Mouse (Mus musculus) G1E (cell line): ENCODE data around the gene Prrg2. TPM values are rescaled to one million over a fixed set of nuclear protein-coding genes. Genes with fewer than 3 reads are reported as not detected.
A peak's percentile ranks its signal among the peaks of the same experiment; 100 is the strongest.
"Not testable (repeated sequence)": the region's sequence is repeated elsewhere in the genome, so short reads cannot be mapped to it uniquely, and the experiment has no call there.

Source experiments
- ATAC-seq: 2 replicates; pipeline ENCODE4 v1.8.0; 2016; ENCODE audit warnings: mild to moderate bottlenecking; ENCODE audit not compliant: insufficient number of reproducible peaks, poor library complexity, low FRiP score, severe bottlenecking; ENCODE audit errors: extremely low read depth
- DNase-seq: peaks from one replicate; pipeline ENCODE4 v3.0.0; 2012; ENCODE audit warnings: low spot score
- H3K27me3 ChIP-seq: 2 replicates; pipeline ENCODE4 v1.6.1; 2012; ENCODE audit warnings: mild to moderate bottlenecking, low read length, inconsistent platforms; ENCODE audit not compliant: insufficient read depth
- H3K36me3 ChIP-seq: replicated peaks from 2 replicates; pipeline ENCODE3; 2012; ENCODE audit warnings: mild to moderate bottlenecking, inconsistent platforms
- H3K4me1 ChIP-seq: 2 replicates; pipeline ENCODE4 v1.6.1; 2012; ENCODE audit warnings: low read depth, low read length, inconsistent platforms, mixed read lengths; ENCODE audit not compliant: insufficient read depth
- H3K4me3 ChIP-seq: 2 replicates; pipeline ENCODE4 v1.5.1; 2012; ENCODE audit warnings: low read depth, mild to moderate bottlenecking, inconsistent platforms, low read length, moderate library complexity, mixed read lengths
- H3K9me3 ChIP-seq: replicated peaks from 2 replicates; pipeline ENCODE4 v1.6.1; 2012; ENCODE audit warnings: inconsistent platforms
- CTCF ChIP-seq: IDR thresholded peaks from 2 replicates; pipeline ENCODE4 v1.5.1; 2012; ENCODE audit warnings: low read depth, low read length, inconsistent platforms, mixed read lengths
- GATA1 ChIP-seq: IDR thresholded peaks from 2 replicates; pipeline ENCODE4 v1.6.1; 2012; ENCODE audit warnings: borderline replicate concordance, low read length, inconsistent platforms, mixed read lengths
- GATA2 ChIP-seq: IDR thresholded peaks from 2 replicates; pipeline ENCODE4 v1.6.1; 2012; ENCODE audit warnings: low read depth, low read length, inconsistent platforms, borderline replicate concordance
- POLR2AphosphoS5 ChIP-seq: IDR thresholded peaks from 2 replicates; pipeline ENCODE4 v1.6.1; 2012; ENCODE audit warnings: low read depth, low read length, inconsistent platforms; ENCODE audit not compliant: insufficient replicate concordance
- TAL1 ChIP-seq: conservative IDR thresholded peaks from 2 replicates; pipeline ENCODE4 v1.6.1; 2012; ENCODE audit warnings: low read depth, low read length, inconsistent platforms, mixed read lengths
- polyA plus RNA-seq: library from polyadenylated mRNA; stranded (reverse); fragments of >175 nt; gene quantifications from 2 replicates; pipeline ENCODE4 v1.2.3, GENCODE M21; 2012
- total RNA-seq, 2 experiments: library from RNA; stranded (forward) in 1 of 2; stranded (reverse) in 1 of 2; fragments of 200-1000 nt in 1 of 2; fragments of >200 nt in 1 of 2; fragmentation: Nextera tagmentation in 1 of 2; gene quantifications; 2 replicates each; pipeline ENCODE4 v1.2.3; 2014 to 2017

Prrg2 gene
- total and polyA plus RNA-seq, 3 experiments, result 9.5 to 34.7 (median 17.8) TPM

DNA sequence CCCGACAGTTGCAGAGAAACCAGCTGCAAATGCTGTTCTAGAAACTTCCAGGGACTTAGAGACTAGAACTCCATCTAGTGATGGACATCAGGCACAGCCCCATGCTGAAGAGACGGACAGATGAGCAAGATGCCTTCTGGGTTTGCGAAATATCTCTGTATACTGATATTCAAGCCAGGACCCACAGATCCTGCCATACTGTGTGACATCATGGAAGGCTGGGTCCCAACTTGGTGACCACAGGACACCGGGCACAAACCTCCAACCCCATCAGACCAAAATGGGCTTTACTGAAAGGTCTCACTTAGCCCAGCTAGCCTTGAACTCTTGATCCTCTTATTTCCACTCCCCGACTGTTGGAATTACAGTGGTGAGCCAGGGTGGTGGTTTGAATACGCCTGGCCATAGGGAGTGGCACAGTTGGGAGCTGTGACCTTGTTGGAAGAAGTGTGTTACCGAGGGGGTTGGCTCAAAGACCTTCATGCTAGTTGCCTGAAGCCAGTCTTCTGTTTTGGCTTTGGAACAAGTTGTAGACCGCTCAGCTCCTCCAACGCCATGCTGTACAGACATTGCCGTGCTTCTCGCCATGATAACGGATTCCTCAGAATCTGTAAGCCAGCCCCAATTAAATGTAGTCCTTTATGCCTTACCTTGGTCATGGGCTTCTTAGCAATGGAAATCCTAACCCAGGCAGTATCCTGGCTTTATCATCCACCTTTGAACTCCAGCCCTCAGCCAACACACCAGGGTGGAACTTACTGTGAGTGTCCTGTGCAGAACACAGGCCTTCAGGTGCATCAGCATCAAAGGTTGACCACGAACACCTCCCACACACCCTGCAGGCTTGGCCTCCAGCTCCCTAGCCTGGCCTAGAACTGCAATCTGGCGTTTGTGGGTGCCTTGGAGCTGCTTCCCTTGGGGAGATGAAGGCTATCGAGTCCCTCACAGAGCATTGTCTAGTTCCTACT is 37.9 kb downstream of the Prrg2 start:
- Histone ChIP-seq H3K4me3 (no peak overlapping the region), H3K9me3 (no peaks in the 10 kb centered on the region), H3K36me3 (peaks cover 48% of the 10 kb centered on the region), H3K27me3 (peaks cover 16% of the 10 kb centered on the region), H3K4me1 (peaks cover 19% of the 10 kb centered on the region; the same call in 1 of the 2 replicates)
- ATAC-seq (no peak), DNase-seq (no peak)
- TF ChIP-seq GATA1 (no peak), POLR2AphosphoS5 (peak; percentile 74; the same call in 1 of the 2 replicates)

DNA sequence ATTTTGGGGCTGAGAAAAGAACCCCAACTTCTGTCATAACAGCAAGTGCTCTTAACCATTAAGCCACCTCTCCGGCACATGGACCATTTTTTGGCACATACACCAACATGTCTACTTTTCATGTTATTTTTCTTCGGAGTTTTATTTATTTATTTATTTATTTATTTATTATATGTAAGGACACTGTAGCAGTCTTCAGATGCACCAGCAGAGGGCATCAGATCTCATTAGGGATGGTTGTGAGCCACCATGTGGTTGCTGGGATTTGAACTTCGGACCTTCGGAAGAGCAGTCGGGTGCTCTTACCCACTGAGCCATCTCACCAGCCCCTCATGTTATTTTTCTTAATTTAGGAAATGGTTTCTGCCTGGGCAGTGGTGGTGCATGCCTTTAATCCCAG is 38.8 kb downstream of the Prrg2 start:
- H3K36me3 ChIP-seq, result peaks cover 39% of the 10 kb centered on the region
- H3K27me3 ChIP-seq, result peaks cover 24% of the 10 kb centered on the region
- not testable (repeated sequence) for ATAC-seq, H3K4me3 ChIP-seq, DNase-seq, H3K9me3 ChIP-seq
- H3K4me1 ChIP-seq, result peaks cover 27% of the 10 kb centered on the region

DNA sequence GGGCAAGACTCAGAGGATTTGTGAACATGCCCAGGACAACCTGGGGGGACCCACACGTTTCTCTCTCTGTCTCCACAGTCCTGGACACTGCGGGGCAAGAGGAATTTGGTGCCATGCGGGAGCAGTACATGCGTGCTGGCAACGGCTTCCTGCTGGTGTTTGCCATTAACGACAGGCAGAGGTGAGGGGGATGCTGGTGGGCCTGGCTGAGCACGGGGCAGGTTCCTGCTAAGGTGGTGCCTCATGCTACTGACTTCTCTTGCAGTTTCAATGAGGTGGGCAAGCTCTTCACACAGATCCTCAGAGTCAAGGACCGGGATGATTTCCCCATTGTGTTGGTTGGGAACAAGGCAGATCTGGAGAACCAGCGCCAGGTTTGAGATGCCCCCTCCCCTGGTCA is 42.3 kb downstream of the Prrg2 start:
- H3K36me3 ChIP-seq, result peaks cover 8% of the 10 kb centered on the region
- no peak overlapping the region for H3K4me3 ChIP-seq
- ATAC-seq (no peak), DNase-seq (no peak)
- TF ChIP-seq TAL1 (no peak), GATA2 (no peak), CTCF (no peak), GATA1 (no peak), POLR2AphosphoS5 (no peak)
- H3K9me3 ChIP-seq, result no peaks in the 10 kb centered on the region
- peaks cover 35% of the 10 kb centered on the region for H3K4me1 ChIP-seq
- peaks cover 24% of the 10 kb centered on the region for H3K27me3 ChIP-seq

DNA sequence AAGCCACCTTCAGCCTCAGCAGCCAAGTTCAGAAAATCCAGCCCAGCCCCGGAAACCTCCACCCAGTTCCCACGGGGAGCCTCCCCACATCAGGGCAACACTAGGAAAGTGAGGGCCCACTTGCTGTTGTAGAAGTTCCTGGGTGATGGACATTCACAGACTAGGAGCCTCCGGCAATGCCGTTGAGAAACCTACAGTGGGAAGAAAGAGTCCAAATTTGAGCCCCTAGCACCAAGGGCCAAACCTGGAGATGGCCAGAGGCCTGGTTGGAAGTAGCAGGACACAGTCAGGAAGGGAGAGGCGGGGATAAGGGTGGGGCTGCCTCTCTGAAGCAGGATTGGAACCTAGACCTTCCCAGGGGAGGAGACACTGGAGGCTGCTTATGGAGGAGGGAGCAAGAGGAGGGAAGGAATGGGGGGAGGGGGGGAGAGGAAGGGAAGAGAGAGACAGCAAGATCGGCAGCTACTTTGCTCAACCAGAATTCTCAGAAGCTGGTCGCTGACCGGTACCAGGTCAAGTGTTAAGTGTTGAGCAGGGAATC is 43.4 kb downstream of the Prrg2 start:
- Histone ChIP-seq H3K4me3 (no peak overlapping the region), H3K36me3 (peaks cover 8% of the 10 kb centered on the region), H3K27me3 (peaks cover 24% of the 10 kb centered on the region), H3K9me3 (no peaks in the 10 kb centered on the region), H3K4me1 (peaks cover 40% of the 10 kb centered on the region)
- DNase-seq, result no peak
- ATAC-seq, result no peak
- no peak for TF ChIP-seq TAL1
- TF ChIP-seq POLR2AphosphoS5, result no peak
- TF ChIP-seq GATA2, result no peak
- TF ChIP-seq CTCF, result no peak
- no peak for TF ChIP-seq GATA1

DNA sequence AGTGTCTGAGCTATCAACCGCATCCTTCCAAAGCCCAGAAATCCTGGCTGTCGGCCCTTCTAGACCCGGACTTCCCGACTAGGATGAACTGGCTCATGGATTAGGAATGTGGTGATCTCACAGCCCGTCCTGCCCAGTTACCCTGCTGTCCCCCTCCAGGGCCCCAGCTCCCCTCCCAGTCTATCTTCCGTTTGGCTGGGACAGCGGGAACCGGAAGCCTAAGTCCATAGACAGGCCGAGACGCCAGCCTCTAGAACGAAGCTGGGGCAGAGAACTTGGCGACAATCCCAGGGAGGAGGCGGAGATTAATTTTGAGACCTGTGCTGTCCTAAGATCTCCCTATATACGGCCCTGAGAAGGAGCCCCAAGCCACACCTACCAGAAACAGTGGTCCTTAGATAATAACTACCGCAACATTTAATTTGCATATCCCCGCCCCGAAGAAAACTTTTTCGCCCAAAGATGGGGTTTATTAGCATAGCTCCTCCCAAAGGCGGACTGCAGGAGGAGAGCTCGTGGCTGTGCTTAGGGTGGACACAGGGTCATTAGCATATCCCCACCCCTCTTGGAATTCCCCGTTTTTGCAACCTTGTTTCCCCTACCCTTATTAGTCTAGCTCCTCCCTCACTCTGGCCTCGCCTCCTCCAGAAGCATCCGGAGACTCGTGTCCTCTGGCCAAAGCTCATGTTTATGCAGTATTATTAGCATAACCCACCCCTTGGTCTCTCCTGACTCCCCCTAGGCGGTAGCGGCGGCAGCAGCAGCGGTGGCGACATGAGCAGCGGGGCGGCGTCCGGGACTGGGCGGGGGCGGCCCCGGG is 45.0 kb downstream of the Prrg2 start, which contains the start of gene Rras:
Gene Rras (plus strand): TSS at position 720 of the 820 bp plus-strand sequence.
- no peak for TF ChIP-seq GATA2
- no peak for TF ChIP-seq POLR2AphosphoS5
- TF ChIP-seq CTCF, result no peak
- no peak for TF ChIP-seq GATA1
- TF ChIP-seq TAL1, result no peak
- peak; percentile 88 for ATAC-seq

DNA sequence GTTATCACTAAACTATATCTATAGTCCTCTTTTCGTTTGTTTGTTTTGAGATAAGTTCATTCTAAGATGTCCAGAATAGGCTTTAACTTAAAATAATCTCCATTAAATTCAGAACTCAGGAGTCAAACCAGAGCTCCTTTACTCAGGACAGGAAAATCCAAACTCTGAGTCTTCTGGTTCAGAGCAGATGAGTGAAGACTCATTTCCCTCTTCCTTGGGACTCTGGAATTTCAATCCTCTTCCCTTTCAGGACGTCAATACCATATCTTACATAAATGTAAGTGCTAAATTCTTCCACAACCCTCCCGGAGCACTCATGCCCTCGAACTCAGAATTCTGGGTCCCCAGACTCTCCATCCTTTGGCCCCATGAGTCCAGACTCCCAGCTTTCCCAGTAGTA is 45.7 kb downstream of the Prrg2 start:
- TF ChIP-seq GATA1 (no peak), POLR2AphosphoS5 (no peak), GATA2 (no peak), CTCF (no peak), TAL1 (no peak)
- Histone ChIP-seq H3K36me3 (peaks cover 32% of the 10 kb centered on the region), H3K4me3 (peak overlapping the region; percentile 92), H3K4me1 (peaks cover 59% of the 10 kb centered on the region), H3K9me3 (no peaks in the 10 kb centered on the region), H3K27me3 (peaks cover 24% of the 10 kb centered on the region)
- DNase-seq (no peak), ATAC-seq (no peak)

More for the DNA sequence above, 45.0 kb downstream of the Prrg2 start, which contains the start of gene Rras:
- Histone ChIP-seq H3K4me1 (peaks cover 56% of the 10 kb centered on the region), H3K27me3 (peaks cover 24% of the 10 kb centered on the region), H3K36me3 (peaks cover 25% of the 10 kb centered on the region), H3K9me3 (no peaks in the 10 kb centered on the region), H3K4me3 (peak within 1 kb of the TSS; percentile 92)
- DNase-seq, result peak; percentile 91
